ENCODE assay signal across 18 mouse cellular contexts in genomic region chr8:89406688-89407087, GRCm38 (mm10).
DNase-seq lines count a peak whose midpoint lies in the region; ATAC-seq and TF ChIP-seq lines count a peak whose summit lies in the region.
"Had no signal": no experiment of that assay in that cellular context is flagged by ENCODE, and none has a peak within 500 bp of the region (broad histone marks: within the 10 kb centered on the region; RNA-seq: fewer than 3 reads in every experiment).

No protein-coding gene starts in this region.

- no peak for TF ChIP-seq POLR2A in liver, adult 2 months (IDR thresholded peaks at IDR 0.05; ENCODE audit: extremely low read depth, insufficient read depth, low read length)

- peaks cover 3% of the 10 kb centered on the region; the same call in 1 of the 2 replicates for H3K4me1 ChIP-seq in liver, adult 2 months (ENCODE audit: control insufficient read depth, insufficient read depth, low read length)
- H3K4me1 ChIP-seq in liver, postnatal 0 days (ENCODE audit: insufficient read depth) = no peaks in the 10 kb centered on the region

- WGBS in liver, adult 2 months = 21% methylated on average over 5 of the region's 5 CpGs
- 52% methylated on average over 5 of the region's 5 CpGs for WGBS in liver, postnatal 0 days (ENCODE audit: insufficient replicate concordance)

- TF ChIP-seq CTCF in liver, adult 2 months (IDR thresholded peaks at IDR 0.05; ENCODE audit: low read depth, low read length) = no peak
- no peak for TF ChIP-seq CTCF in liver, postnatal 0 days (IDR thresholded peaks at IDR 0.05; ENCODE audit: low read depth)

- no peaks in the 10 kb centered on the region for H3K9me3 ChIP-seq in liver, postnatal 0 days (ENCODE audit: low read length)

- H3K4me2 ChIP-seq in liver, postnatal 0 days (ENCODE audit: low read depth, low read length) = no peak overlapping the region

- no peak for TF ChIP-seq EP300 in liver, postnatal 0 days (IDR thresholded peaks at IDR 0.05; ENCODE audit: low read depth)

- H3K9ac ChIP-seq in liver, adult 2 months (ENCODE audit: low read depth, low read length) = no peak overlapping the region
- no peak overlapping the region for H3K9ac ChIP-seq in liver, postnatal 0 days (replicated peaks)

- DNase-seq in liver, adult 2 months (ENCODE audit: extremely low read depth, low read depth, low spot score) = peak; percentile 95
- DNase-seq in liver, postnatal 0 days = no peak
- DNase-seq: adrenal gland, adult 2 months; adrenal gland, adult 8-10 months; adrenal gland, postnatal 10 days; adrenal gland, postnatal 14 days; adrenal gland, postnatal 25 days; adrenal gland, postnatal 36 days; B cell, adult 2 months; cerebellum, adult 11 months; cerebellum, adult 11-12 months; cerebellum, adult 18-20 months; cerebellum, adult 2 months had no signal

- peaks cover 21% of the 10 kb centered on the region for H3K27me3 ChIP-seq in liver, adult 2 months (ENCODE audit: control insufficient read depth, insufficient read depth, low read length)
- H3K27me3 ChIP-seq in liver, postnatal 0 days (ENCODE audit: insufficient read depth, low read length) = peaks cover 15% of the 10 kb centered on the region; the same call in 1 of the 2 replicates
- H3K27me3 ChIP-seq: CH12.LX had no signal

- no peak overlapping the region for H3K4me3 ChIP-seq in liver, adult 2 months (ENCODE audit: insufficient read depth, low read depth, low read length)
- no peak overlapping the region for H3K4me3 ChIP-seq in liver, postnatal 0 days (ENCODE audit: low read depth, low read length)

- no peak for ATAC-seq in liver, postnatal 0 days
- ATAC-seq: activated CD4-positive, CD25-positive, alpha-beta regulatory T cell, adult 4 months; CD4-positive, CD25-positive, alpha-beta regulatory T cell, adult 4 months; Patski had no signal

- H3K36me3 ChIP-seq in liver, adult 2 months (ENCODE audit: control insufficient read depth, insufficient read depth, low read length) = no peaks in the 10 kb centered on the region
- H3K36me3 ChIP-seq in liver, postnatal 0 days (replicated peaks; ENCODE audit: insufficient read depth, low read length) = no peaks in the 10 kb centered on the region
- H3K36me3 ChIP-seq: G1E had no signal

- no peaks in the 10 kb centered on the region for H3K79me2 ChIP-seq in liver, adult 2 months (ENCODE audit: control insufficient read depth, insufficient read depth, low read length)

- H3K27ac ChIP-seq in liver, adult 2 months (replicated peaks; ENCODE audit: insufficient read depth, low read depth, low read length) = no peak overlapping the region
- H3K27ac ChIP-seq in liver, postnatal 0 days (ENCODE audit: low read depth) = no peak overlapping the region
